Mouse (Mus musculus) kidney, adult 8-10 months (tissue): ENCODE data around the gene Acbd3.

Source experiments
- DNase-seq, 2 experiments: peaks; one replicate each; pipeline ENCODE4 v3.0.0; 2022

The Acbd3 gene

DNA sequence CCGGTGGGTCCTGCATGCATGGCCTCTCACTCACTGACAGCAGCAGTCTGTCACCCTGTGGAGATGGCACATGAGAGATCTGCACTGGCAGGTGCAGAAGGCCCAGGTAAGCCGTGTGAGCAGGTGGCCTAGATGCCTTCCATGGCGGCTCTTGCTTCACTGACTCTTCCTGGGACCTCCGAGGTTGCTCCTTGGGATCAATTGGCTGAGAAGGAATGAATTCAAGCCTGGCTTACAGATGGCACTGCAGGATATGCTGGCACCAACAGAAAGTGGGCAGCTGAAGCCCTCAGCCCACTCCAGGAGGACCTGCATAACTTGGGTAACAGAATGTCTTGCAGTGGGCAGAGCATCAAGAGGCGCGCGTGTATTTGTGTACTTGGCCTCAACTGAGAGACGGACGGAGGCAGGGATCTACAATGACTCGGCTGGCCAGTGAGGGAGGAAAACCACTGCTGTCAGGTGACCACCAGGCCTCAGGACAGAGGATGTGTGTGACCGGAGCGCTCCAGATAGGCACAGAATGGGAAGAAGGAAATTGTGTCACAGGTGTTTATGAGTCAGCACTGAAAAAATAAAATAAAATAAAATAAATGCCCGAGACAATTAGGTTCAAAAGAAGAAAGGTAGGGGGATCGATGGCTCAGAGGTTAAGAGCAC is 66.1 kb downstream of the Acbd3 start:
- DNase-seq = no peak

DNA sequence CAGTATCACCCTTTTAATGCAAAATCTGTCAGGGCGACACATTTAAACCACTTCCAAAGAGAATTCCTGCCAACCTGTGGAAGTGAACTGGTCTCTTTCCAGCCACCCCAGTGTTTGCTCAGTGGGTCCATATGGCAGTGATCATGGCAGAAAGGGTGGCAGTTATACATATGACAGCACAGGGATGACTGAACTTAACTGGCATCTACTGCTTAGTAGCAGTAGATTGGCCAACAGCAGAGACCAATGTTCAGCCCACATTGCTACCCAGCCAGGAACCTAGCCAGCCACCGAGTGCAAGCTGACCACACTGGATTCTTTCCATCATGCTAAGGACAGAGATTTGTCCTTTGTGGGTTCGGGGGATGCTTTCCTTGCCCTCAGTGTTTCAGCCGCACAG is 67.0 kb downstream of the Acbd3 start:
- DNase-seq = no peak

GRCm38 (mm10) chr1:180793445-180794117 is 67.7 kb downstream of the Acbd3 start:
- DNase-seq = peak in 1 of 2 experiments; percentile 57

DNA sequence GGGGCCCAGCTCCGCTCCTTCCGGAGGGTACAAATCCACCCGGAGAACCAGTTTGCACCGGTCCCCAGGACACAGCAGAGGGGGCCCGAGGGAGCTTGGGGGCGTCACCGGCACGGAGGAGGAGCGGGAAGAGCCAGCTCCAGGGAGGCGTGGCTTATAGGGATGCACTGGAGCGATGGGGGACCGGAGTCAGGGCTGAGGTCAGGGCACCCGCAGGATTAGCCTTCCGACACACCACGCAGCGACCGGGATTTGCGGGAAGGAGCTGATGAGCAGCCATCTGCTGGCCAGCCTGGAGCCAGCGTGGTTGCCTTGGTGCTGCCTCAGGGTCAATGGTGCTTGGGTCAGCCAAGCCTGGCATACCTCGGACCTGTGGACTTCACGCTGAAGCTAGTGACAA is 68.3 kb downstream of the Acbd3 start:
- DNase-seq = no peak

- no peak for DNase-seq
Measured at GRCm38 (mm10) chr1:180798660-180799059, 72.8 kb downstream of the Acbd3 start.

- no peak for DNase-seq
Measured at GRCm38 (mm10) chr1:180799253-180799652, 73.4 kb downstream of the Acbd3 start.

DNA sequence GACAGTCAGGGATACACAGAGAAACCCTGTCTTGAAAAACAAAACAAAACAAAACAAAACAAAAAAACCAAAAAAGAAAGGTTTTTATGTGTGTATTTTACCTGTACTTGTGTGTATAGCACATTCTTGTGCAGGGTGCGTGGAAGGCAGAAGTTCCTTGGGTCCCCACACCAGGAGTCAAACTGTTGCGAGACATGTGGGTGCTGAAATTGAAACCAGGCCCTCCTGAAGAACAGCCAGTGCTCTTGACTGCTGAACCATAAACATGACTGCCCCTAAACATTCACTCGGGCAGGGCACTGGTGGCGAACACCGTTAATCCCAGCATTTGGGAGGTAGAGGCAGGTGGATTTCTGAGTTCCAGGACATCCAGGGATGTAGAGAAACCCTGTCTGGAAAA is 74.2 kb downstream of the Acbd3 start:
- no peak for DNase-seq

DNA sequence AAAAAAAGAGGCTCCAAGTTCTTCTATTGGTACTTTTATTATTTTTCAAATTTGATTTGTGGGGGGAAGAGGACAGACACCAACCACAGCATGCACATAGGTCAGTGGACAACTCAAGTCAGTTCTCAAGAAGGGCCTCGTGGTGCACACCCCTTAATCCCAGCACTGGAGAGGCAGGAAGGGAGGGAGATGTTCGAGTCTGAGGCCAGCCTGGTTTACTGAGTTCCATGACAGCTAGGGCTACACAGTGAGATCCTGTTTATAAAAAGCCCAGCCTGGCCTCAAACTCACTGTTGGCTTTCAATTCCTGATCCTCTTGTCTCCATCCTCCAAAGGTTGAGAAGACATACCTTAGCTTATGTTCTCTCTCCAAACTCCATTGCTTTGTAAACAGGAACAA is 75.0 kb downstream of the Acbd3 start:
- DNase-seq = no peak

DNA sequence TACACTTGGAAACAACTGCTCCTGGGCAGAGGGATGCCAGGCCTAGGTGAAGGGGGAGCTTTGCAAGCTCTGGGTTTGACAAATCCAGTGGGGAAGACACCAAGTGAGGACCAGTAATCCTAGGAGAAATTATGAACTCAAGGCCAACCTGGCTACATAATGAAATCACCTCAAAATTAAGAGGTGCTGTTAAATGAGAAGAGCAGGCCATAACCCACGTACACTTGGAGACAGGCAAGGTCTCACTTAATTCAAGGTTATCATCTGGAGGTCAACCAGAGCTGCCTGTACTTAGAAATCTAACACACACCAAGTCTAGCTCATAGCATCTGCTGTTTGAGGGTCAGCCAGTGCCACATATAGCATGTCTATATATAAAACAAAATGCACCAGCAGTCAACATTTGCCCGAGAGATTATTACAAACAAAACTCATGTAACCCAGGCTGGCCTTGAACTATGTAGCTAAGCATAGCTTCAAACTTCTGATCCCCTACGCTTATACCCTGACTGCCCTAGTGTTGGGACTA is 75.7 kb downstream of the Acbd3 start:
- no peak for DNase-seq
